Mouse (Mus musculus) liver, adult 2 months (tissue): ENCODE measurements at regions not wholly inside any gene's neighbourhood (a gene's known extent, or its start where the extent isn't known, plus 50 kb on each side); places are given as distances from the start of the nearest gene placed in this dataset.

Experiments
- CTCF ChIP-seq: fragments of 200-500 bp; IDR thresholded peaks from 2 replicates; pipeline ENCODE4 v1.5.1; 2011; ENCODE audit warnings: low read depth, low read length, control low read depth
- POLR2A ChIP-seq: fragments of 200-500 bp; IDR thresholded peaks from 2 replicates; pipeline ENCODE4 v1.6.1; 2011; ENCODE audit warnings: low read length, control low read depth; ENCODE audit not compliant: insufficient read depth; ENCODE audit errors: extremely low read depth

DNA sequence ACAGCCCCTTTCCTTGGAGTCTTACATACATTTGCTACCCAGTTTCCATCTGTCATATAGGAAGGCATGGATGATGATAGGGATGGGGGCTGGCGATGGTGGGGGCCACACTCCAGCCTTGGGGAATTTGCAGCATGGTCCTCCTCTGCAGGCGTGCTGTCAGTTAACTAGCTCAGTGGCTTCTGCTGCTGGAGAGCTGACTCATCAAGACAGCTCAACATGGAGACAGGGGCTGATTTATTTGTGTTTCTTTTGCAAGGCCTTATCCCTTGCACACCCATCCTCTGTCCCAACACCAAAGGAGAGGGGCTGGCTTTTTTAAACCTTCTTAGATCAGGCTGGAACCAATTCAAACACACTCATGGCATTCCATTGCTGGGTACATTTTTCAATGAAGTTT, 98.3 kb upstream of the Meis1 start:
- TF ChIP-seq CTCF (no peak), POLR2A (no peak)
